In the genomic region with DNA sequence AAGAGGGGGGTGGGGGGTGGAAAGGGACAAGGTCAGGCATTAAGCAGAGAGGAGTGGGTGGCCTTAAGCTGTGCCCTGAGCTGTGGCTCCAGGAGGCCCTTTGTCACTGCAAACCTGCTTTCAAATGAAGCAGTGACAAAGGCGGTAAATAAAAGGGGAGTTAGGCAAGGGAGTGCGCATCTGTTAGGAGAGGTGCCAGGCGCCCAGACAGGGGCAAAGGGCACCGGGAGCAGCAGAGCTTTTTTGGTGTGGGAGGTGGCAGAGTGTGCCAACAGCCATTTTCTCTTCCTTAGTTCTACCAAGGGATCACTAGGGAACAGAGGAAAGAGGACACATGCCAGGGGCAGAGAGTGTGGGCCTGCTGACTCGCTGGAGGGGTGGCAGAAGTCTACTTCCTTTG, we compare ENCODE assay signal across 12 mouse cellular contexts. TPM values are rescaled to one million over a fixed set of nuclear protein-coding genes. Genes with fewer than 3 reads are reported as not detected.
"Had no signal": no experiment of that assay in that cellular context is flagged by ENCODE, and none has a peak within 500 bp of the region (broad histone marks: within the 10 kb centered on the region; RNA-seq: fewer than 3 reads in every experiment).

No protein-coding gene starts in this region.

- H3K27ac ChIP-seq: intestine, embryonic 15.5 days; layer of hippocampus, adult 2 months; liver, embryonic 14.5 days; midbrain, embryonic 12.5 days; neural tube, embryonic 15.5 days had no signal

- H3K36me3 ChIP-seq: intestine, embryonic 15.5 days; midbrain, embryonic 12.5 days; neural tube, embryonic 15.5 days had no signal

- DNase-seq: kidney, postnatal 4 days; lung, adult 18-20 months; right cerebral cortex, adult 18-20 months; spleen, adult 18-20 months; thymus, adult 18-20 months; thymus, postnatal 14 days had no signal

- H3K4me3 ChIP-seq: intestine, embryonic 15.5 days; layer of hippocampus, adult 2 months; midbrain, embryonic 12.5 days; neural tube, embryonic 15.5 days had no signal

- H3K4me2 ChIP-seq: intestine, embryonic 15.5 days; midbrain, embryonic 12.5 days; neural tube, embryonic 15.5 days had no signal

- H3K9me3 ChIP-seq: intestine, embryonic 15.5 days; midbrain, embryonic 12.5 days; neural tube, embryonic 15.5 days had no signal

- H3K9ac ChIP-seq: intestine, embryonic 15.5 days; liver, embryonic 14.5 days; midbrain, embryonic 12.5 days; neural tube, embryonic 15.5 days had no signal

- ATAC-seq: intestine, embryonic 15.5 days; midbrain, embryonic 16.5 days had no signal

RNA-seq across cellular contexts. Expression of a gene that starts 1.8 kb away (rescaled TPM):
- polyA plus RNA-seq: midbrain, embryonic 16.5 days had no signal
